Mouse (Mus musculus): ENCODE results near the gene Aldh1b1.

Aldh1b1 gene

GRCm38 (mm10) chr4:45824761-45825556, 26.1 kb downstream of the Aldh1b1 start:
- no peak for DNase-seq (ENCODE audit: low read depth, low spot score)

DNA sequence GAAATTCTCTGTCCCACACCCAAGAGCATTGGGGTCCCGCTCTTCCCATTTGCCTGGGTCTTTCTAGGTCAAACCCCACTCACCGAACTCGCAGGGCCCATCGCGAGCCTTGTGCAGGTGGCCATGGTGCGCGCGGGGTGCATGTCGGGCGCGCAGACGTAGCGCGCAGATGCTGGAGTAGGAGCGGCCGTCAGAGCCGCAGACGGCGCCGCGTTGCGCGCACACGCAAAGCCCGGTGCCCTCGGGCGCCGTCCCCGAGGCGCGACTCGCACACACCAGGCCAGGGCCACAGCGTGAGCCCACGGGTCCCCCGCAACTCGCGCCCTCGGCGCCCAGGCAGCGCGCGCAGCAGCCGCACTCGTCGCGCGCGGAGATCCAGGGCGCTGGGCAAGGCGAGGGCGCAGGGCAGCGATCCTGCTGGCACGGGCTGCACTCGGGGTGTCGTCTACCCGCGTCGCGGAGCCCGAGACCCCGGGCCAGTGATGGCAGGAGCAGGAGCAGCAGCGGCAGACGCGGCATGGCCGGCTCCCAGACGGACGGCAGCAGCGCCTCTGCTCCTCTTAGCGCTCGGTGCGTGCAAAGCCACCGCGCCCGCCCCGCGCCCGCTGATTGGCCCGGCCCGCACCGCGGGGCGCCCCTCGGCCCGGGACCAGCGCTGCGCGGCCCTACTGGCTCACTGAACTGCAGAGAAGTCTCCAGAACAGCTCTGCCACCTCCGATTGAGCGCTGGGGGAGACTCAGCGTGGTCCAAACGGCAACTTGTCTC, 27.6 kb downstream of the Aldh1b1 start, which contains the start of gene Igfbpl1:
TSS of gene Igfbpl1 (minus strand) at position 649 of the 766 bp plus-strand sequence.
- peak; percentile 47 for DNase-seq (ENCODE audit: low read depth, low spot score)

- DNase-seq (ENCODE audit: low read depth, low spot score): no peak
These were observed 31.3 kb downstream of the Aldh1b1 start for GRCm38 (mm10) chr4:45829907-45830759.

GRCm38 (mm10) chr4:45831996-45832395, 33.2 kb downstream of the Aldh1b1 start:
- DNase-seq (ENCODE audit: low read depth, low spot score): no peak

DNA sequence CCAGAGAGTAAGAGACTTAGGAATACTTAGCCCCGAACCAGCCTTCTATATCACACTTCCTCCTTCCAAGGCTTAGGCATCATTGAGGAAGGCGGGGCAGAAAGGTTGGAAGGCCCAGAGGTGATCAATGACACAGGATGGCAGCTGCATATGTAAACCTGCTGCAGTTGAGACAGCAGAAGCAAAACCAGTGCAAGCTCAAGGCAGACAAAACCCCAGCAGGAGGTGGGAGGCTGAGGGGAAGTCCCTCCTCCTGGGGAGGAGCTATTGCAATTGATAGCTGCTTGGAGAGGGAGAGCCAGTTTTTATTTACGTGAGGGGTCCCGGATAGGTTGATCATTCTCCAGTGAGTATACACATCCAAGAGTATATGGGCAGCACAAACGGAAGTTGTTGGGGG, 34.6 kb downstream of the Aldh1b1 start:
- DNase-seq (ENCODE audit: low read depth, low spot score): peak; percentile 85

DNA sequence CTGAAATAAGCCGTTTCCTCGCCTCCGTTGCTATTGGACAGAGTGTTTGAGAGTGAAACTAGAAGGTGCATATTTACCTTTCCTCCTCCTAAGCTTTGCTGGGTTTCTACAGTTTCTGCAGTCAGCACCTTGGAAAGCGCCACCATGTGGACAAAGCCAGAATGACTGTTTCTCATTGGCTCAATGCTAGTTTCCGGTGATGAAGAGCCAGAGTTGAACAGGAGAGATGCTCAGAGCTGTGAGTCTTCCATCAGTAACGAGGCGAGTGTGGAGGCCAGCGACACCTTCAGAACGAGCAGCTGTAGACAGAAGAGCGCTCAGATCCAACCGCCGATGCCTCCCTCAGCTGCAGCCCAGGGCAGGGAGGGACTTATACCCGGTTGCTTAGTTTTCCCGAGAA, 45.5 kb downstream of the Aldh1b1 start:
- peak; percentile 81 for DNase-seq (ENCODE audit: low read depth, low spot score)

GRCm38 (mm10) chr4:45846263-45846662, 47.4 kb downstream of the Aldh1b1 start:
- DNase-seq (ENCODE audit: low read depth, low spot score): no peak

GRCm38 (mm10) chr4:45848109-45848824, 49.4 kb downstream of the Aldh1b1 start, which contains the start of gene Stra6l:
Gene Stra6l (plus strand): TSS chr4:45848664.
- no peak for DNase-seq (ENCODE audit: low read depth, low spot score)

GRCm38 (mm10) chr4:45848825-45849156, 50.0 kb downstream of the Aldh1b1 start:
- no peak for DNase-seq (ENCODE audit: low read depth, low spot score)

- no peak for DNase-seq (ENCODE audit: low read depth, low spot score)
These were observed 50.6 kb downstream of the Aldh1b1 start for GRCm38 (mm10) chr4:45849419-45849818.

DNA sequence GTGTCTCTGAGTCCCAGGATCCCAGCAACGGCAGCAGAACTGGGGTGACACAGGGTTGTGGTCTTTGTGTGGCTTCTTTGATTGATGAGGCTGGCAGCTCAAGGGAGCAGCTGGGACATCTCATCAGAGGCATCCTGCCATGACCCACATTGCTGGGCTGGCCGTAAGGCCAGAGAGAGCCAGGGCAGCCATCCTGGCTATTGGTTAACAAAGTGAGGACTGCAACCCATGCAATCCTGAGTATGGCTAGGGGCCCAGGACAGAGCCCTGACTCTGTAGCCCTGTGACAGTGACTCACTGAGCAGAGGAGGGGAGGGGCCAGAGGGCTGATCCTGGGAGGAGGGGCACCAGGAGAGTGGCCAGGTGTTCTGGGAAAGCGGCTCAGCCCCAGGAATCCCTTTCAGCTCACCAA, 52.8 kb downstream of the Aldh1b1 start:
- no peak for DNase-seq (ENCODE audit: low read depth, low spot score)

DNA sequence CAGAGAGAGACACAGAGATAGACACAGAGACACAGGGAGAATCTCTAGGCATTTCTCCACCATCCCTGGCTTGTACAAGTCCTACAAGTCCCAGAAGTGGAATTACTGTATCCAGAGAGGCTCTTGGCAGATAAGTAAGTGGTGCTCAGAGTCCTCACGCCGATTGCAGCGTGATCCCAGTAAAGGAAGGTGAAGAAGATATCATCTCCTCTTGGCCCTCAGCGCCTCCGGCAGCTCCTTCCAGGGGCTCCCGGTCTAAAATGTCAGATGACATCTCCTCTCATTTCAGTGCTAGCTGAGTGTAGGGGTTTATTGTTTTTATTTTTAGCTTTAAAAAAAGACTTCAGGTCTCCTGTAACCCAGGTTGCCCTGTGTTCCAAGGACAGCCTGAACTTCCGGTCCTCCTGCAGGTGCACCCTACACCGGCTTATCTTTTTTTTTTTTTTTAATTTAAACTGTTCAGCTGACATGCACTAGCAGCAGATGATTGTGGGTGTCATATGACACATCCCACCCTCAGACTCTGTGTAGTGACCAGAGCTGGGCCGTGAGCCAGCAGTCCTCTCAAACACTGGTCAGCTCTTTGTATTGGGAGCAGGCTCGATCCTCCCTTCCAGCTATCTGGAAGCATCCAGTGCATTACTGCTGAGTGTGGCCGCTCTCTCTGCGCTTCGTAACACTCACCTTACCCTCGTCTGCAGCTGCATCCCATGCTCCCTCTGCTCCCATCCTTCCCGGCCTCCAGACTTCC, 54.8 kb downstream of the Aldh1b1 start:
- DNase-seq (ENCODE audit: low read depth, low spot score): no peak
